Mouse (Mus musculus) ES-E14 (cell line): ENCODE data around the gene Cdh7. TPM values are rescaled to one million over a fixed set of nuclear protein-coding genes. Genes with fewer than 3 reads are reported as not detected.

Experiments
- DNase-seq: peaks from one replicate; pipeline ENCODE4 v3.0.0-alpha.2; 2013; ENCODE audit warnings: low read depth, low spot score
- H3K27ac ChIP-seq: 2 replicates; pipeline ENCODE4 v1.5.1; 2012; ENCODE audit warnings: low read depth, mild to moderate bottlenecking, low read length, moderate library complexity, mixed read lengths; ENCODE audit not compliant: poor library complexity, insufficient read depth, severe bottlenecking
- H3K36me3 ChIP-seq: 2 replicates; pipeline ENCODE4 v1.6.1; 2012; ENCODE audit warnings: mild to moderate bottlenecking, low read length, moderate library complexity, mixed read lengths; ENCODE audit not compliant: control insufficient read depth, poor library complexity, insufficient read depth, severe bottlenecking
- H3K4me1 ChIP-seq, 2 experiments: fragments of 150-350 bp in 1 of 2; sonication (generic) in 1 of 2; 2 replicates each; pipeline ENCODE4 v1.6.1; 2012; ENCODE audit warnings: low read length in 2 of 2, mild to moderate bottlenecking in 1 of 2, mixed read lengths in 1 of 2; ENCODE audit not compliant: control insufficient read depth in 2 of 2, insufficient read depth in 2 of 2, poor library complexity in 1 of 2
- H3K4me3 ChIP-seq, 2 experiments: fragments of 150-350 bp in 1 of 2; sonication (generic) in 1 of 2; 2 replicates each; pipeline ENCODE4 v1.5.1; 2012; ENCODE audit warnings: low read length in 2 of 2, low read depth in 1 of 2, mild to moderate bottlenecking in 1 of 2, mixed read lengths in 1 of 2; ENCODE audit not compliant: insufficient read depth in 1 of 2, poor library complexity in 1 of 2, severe bottlenecking in 1 of 2
- H3K9ac ChIP-seq: 2 replicates; pipeline ENCODE4 v1.6.1; 2012; ENCODE audit warnings: low read depth, mild to moderate bottlenecking, low read length, mixed read lengths; ENCODE audit not compliant: poor library complexity, insufficient read depth, severe bottlenecking
- H3K9me3 ChIP-seq: fragments of 150-350 bp; sonication (generic); 2 replicates; pipeline ENCODE4 v1.6.1; 2012; ENCODE audit warnings: low read depth, mild to moderate bottlenecking, low read length; ENCODE audit not compliant: control insufficient read depth, insufficient read depth
- CHD2 ChIP-seq: IDR thresholded peaks from 2 replicates; pipeline ENCODE4 v1.6.1; 2014; ENCODE audit warnings: mild to moderate bottlenecking, low read depth, low read length, inconsistent platforms
- HCFC1 ChIP-seq: IDR thresholded peaks from 2 replicates; pipeline ENCODE4 v1.6.1; 2012; ENCODE audit warnings: low read length, inconsistent platforms, borderline replicate concordance; ENCODE audit not compliant: insufficient read depth
- MAFK ChIP-seq: IDR thresholded peaks from 2 replicates; pipeline ENCODE4 v1.6.1; 2014; ENCODE audit warnings: mild to moderate bottlenecking, low read depth, low read length, inconsistent platforms; ENCODE audit not compliant: insufficient read depth
- ZC3H11A ChIP-seq: IDR thresholded peaks from 2 replicates; pipeline ENCODE4 v1.6.1; 2012; ENCODE audit warnings: low read depth, mild to moderate bottlenecking, inconsistent platforms, low read length, borderline replicate concordance
- ZNF384 ChIP-seq: IDR thresholded peaks from 2 replicates; pipeline ENCODE4 v1.6.1; 2012; ENCODE audit warnings: low read depth, low read length, inconsistent platforms
- in situ Hi-C, 2 experiments: fragments of 600-800 bp; cut with MboI; formaldehyde crosslinking; loops; one replicate each; pipeline ENCODE4 v1.15.1; 2025; ENCODE audit warnings: low sequenced_read_pairs in 2 of 2, inconsistent platforms in 1 of 2; ENCODE audit not compliant: unreplicated experiment in 2 of 2
- total RNA-seq: library from RNA; depleted of rRNA; stranded (reverse); fragments of 300-350 nt; gene quantifications from 2 replicates; pipeline ENCODE4 v1.2.3, GENCODE M21; 2012; rRNA removed

The Cdh7 gene
- total RNA-seq, result not detected in 2 replicates

GRCm38 (mm10) chr1:109982064-109982808 lies at the start of gene Cdh7:
Gene Cdh7, plus strand, starts transcription at chr1:109982431.
- Histone ChIP-seq H3K4me1 (no peaks in the 10 kb centered on the region), H3K9me3 (no peaks in the 10 kb centered on the region), H3K36me3 (no peaks in the 10 kb centered on the region), H3K4me3 (peak within 1 kb of the TSS; percentile 67 to 75), H3K9ac (peak within 1 kb of the TSS; percentile 22), H3K27ac (no peak within 1 kb of the TSS)
- DNase-seq, result peak; percentile 45
- TF ChIP-seq ZNF384, result no peak
- no peak for TF ChIP-seq MAFK
- in situ Hi-C loops, result no loop called here

- no peaks in the 10 kb centered on the region for H3K9me3 ChIP-seq
- TF ChIP-seq MAFK (no peak), ZNF384 (no peak), HCFC1 (no peak), CHD2 (no peak), ZC3H11A (no peak)
- no peaks in the 10 kb centered on the region for H3K36me3 ChIP-seq
- DNase-seq, result no peak
- in situ Hi-C loops, result no loop called here
- H3K9ac ChIP-seq, result no peak overlapping the region
- no peak overlapping the region for H3K27ac ChIP-seq
- no peak overlapping the region for H3K4me3 ChIP-seq
- no peaks in the 10 kb centered on the region for H3K4me1 ChIP-seq
Observed at GRCm38 (mm10) chr1:109932674-109933073, 49.6 kb upstream of the Cdh7 start.

GRCm38 (mm10) chr1:109948571-109948970 lies 33.7 kb upstream of the Cdh7 start:
- Histone ChIP-seq H3K9ac (no peak overlapping the region), H3K9me3 (no peaks in the 10 kb centered on the region), H3K4me1 (no peaks in the 10 kb centered on the region), H3K36me3 (no peaks in the 10 kb centered on the region), H3K27ac (no peak overlapping the region), H3K4me3 (no peak overlapping the region)
- no peak for DNase-seq
- in situ Hi-C loops, result no loop called here
- no peak for TF ChIP-seq MAFK
- no peak for TF ChIP-seq ZC3H11A
- TF ChIP-seq ZNF384, result no peak

- TF ChIP-seq ZNF384, result no peak
- TF ChIP-seq MAFK, result no peak
- no peak for TF ChIP-seq CHD2
- no peak for TF ChIP-seq HCFC1
- no peak for DNase-seq
- Histone ChIP-seq H3K4me1 (no peaks in the 10 kb centered on the region), H3K9ac (no peak overlapping the region), H3K27ac (no peak overlapping the region), H3K4me3 (no peak overlapping the region), H3K9me3 (no peaks in the 10 kb centered on the region), H3K36me3 (no peaks in the 10 kb centered on the region)
- in situ Hi-C loops, result no loop called here
Observed at GRCm38 (mm10) chr1:109971721-109972425, 10.4 kb upstream of the Cdh7 start.
